Mouse (Mus musculus) limb, embryonic 12.5 days (tissue): ENCODE data around the gene Cfap43. TPM values are rescaled to one million over a fixed set of nuclear protein-coding genes. Genes with fewer than 3 reads are reported as not detected.

Experiments
- ATAC-seq: fragments of 200-750 bp; cut with Nextera tagmentation; 2 replicates; pipeline ENCODE4 v1.8.0; 2017; ENCODE audit warnings: low read depth, moderate TSS enrichment; ENCODE audit not compliant: insufficient number of reproducible peaks, insufficient read depth, low FRiP score, low TSS enrichment
- H3K27ac ChIP-seq: fragments of 300-500 bp; sonication (generic); 2 replicates; pipeline ENCODE4 v1.5.1; 2016; ENCODE audit warnings: mild to moderate bottlenecking, moderate library complexity
- H3K27me3 ChIP-seq: fragments of 300-500 bp; sonication (generic); 2 replicates; pipeline ENCODE4 v1.6.1; 2016; ENCODE audit warnings: mild to moderate bottlenecking, moderate library complexity
- H3K36me3 ChIP-seq: fragments of 300-500 bp; sonication (generic); 2 replicates; pipeline ENCODE4 v1.6.1; 2016; ENCODE audit warnings: mild to moderate bottlenecking, moderate library complexity
- H3K4me1 ChIP-seq: fragments of 300-500 bp; sonication (generic); replicated peaks from 2 replicates; pipeline ENCODE4 v1.6.1; 2016
- H3K4me2 ChIP-seq: fragments of 300-500 bp; sonication (generic); 2 replicates; pipeline ENCODE4 v1.6.1; 2016; ENCODE audit warnings: mild to moderate bottlenecking, moderate library complexity
- H3K4me3 ChIP-seq: fragments of 300-500 bp; sonication (generic); replicated peaks from 2 replicates; pipeline ENCODE4 v1.5.1; 2016; ENCODE audit warnings: mild to moderate bottlenecking
- H3K9ac ChIP-seq: fragments of 300-500 bp; sonication (generic); replicated peaks from 2 replicates; pipeline ENCODE4 v1.6.1; 2016; ENCODE audit warnings: mild to moderate bottlenecking, moderate library complexity
- H3K9me3 ChIP-seq: fragments of 300-500 bp; sonication (generic); 2 replicates; pipeline ENCODE4 v1.6.1; 2016; ENCODE audit warnings: mild to moderate bottlenecking, moderate library complexity
- WGBS: fragments of 180-500 bp; shearing (Covaris S2); methylation state at CpG from one replicate; pipeline ENCODE4 v1.1.7; 2016; 5-methylcytosine and 5-hydroxymethylcytosine counted together
- polyA plus RNA-seq: library from polyadenylated mRNA; unstranded; fragments of >200 nt; fragmentation: Nextera tagmentation; extraction: Ambion mirVana; gene quantifications from 2 replicates; pipeline ENCODE4 v1.2.1, GENCODE M21; 2016

The Cfap43 gene
- polyA plus RNA-seq, 1 experiment from 2014 or later = 0.09 TPM

GRCm38 (mm10) chr19:47934636-47935238 lies 15.7 kb upstream of the Cfap43 start:
- no peak overlapping the region for H3K27ac ChIP-seq

GRCm38 (mm10) chr19:47934146-47934545 lies 15.1 kb upstream of the Cfap43 start:
- no peak overlapping the region for H3K4me2 ChIP-seq
- H3K4me1 ChIP-seq = peaks cover 11% of the 10 kb centered on the region
- H3K9ac ChIP-seq = no peak overlapping the region
- H3K27ac ChIP-seq = no peak overlapping the region
- 93% methylated on average over 8 of the region's 8 CpGs for WGBS
- no peaks in the 10 kb centered on the region for H3K9me3 ChIP-seq
- H3K36me3 ChIP-seq = no peaks in the 10 kb centered on the region
- no peak overlapping the region for H3K4me3 ChIP-seq
- H3K27me3 ChIP-seq = peaks cover 13% of the 10 kb centered on the region
- ATAC-seq = no peak

More at GRCm38 (mm10) chr19:47934636-47935238, 15.7 kb upstream of the Cfap43 start:
- H3K4me3 ChIP-seq = no peak overlapping the region
- 65% methylated on average over 16 of the region's 16 CpGs for WGBS
- H3K9me3 ChIP-seq = no peaks in the 10 kb centered on the region
- peaks cover 11% of the 10 kb centered on the region for H3K4me1 ChIP-seq
- H3K27me3 ChIP-seq = peaks cover 13% of the 10 kb centered on the region
- no peak for ATAC-seq
- H3K4me2 ChIP-seq = no peak overlapping the region
- no peak overlapping the region for H3K9ac ChIP-seq
- H3K36me3 ChIP-seq = no peaks in the 10 kb centered on the region

GRCm38 (mm10) chr19:47931982-47932638 lies 13.0 kb upstream of the Cfap43 start:
- H3K4me1 ChIP-seq = 0 out of 2 replicates have a peak, but pooled peaks cover 4% of the 10 kb centered on the region
- no peak overlapping the region for H3K4me2 ChIP-seq
- 44% methylated on average over 7 of the region's 7 CpGs for WGBS
- no peaks in the 10 kb centered on the region for H3K36me3 ChIP-seq
- no peak; the same call in 1 of the 2 replicates for ATAC-seq
- H3K9ac ChIP-seq = no peak overlapping the region
- no peaks in the 10 kb centered on the region for H3K9me3 ChIP-seq
- H3K27me3 ChIP-seq = no peaks in the 10 kb centered on the region
- no peak overlapping the region for H3K4me3 ChIP-seq
- no peak overlapping the region for H3K27ac ChIP-seq

GRCm38 (mm10) chr19:47929043-47929442 lies 10.0 kb upstream of the Cfap43 start:
- Histone ChIP-seq H3K9ac (no peak overlapping the region), H3K4me1 (0 out of 2 replicates have a peak, but pooled peaks cover 4% of the 10 kb centered on the region), H3K27me3 (no peaks in the 10 kb centered on the region), H3K4me3 (no peak overlapping the region), H3K9me3 (0 out of 2 replicates have a peak, but pooled peaks cover 5% of the 10 kb centered on the region), H3K27ac (no peak overlapping the region), H3K36me3 (no peaks in the 10 kb centered on the region), H3K4me2 (no peak overlapping the region)
- 76% methylated on average over 4 of the region's 4 CpGs for WGBS
- ATAC-seq = no peak

GRCm38 (mm10) chr19:47927032-47927431 lies 7.9 kb upstream of the Cfap43 start:
- no peak overlapping the region for H3K27ac ChIP-seq
- no peak overlapping the region for H3K4me3 ChIP-seq
- ATAC-seq = no peak
- no peaks in the 10 kb centered on the region for H3K36me3 ChIP-seq
- H3K27me3 ChIP-seq = no peaks in the 10 kb centered on the region
- 0 out of 2 replicates have a peak, but pooled peaks cover 4% of the 10 kb centered on the region for H3K4me1 ChIP-seq
- H3K4me2 ChIP-seq = no peak overlapping the region
- WGBS = 95% methylated on average over 2 of the region's 2 CpGs
- 0 out of 2 replicates have a peak, but pooled peaks cover 5% of the 10 kb centered on the region for H3K9me3 ChIP-seq
- H3K9ac ChIP-seq = no peak overlapping the region

- 79% methylated on average over 7 of the region's 7 CpGs for WGBS
- Histone ChIP-seq H3K36me3 (no peaks in the 10 kb centered on the region), H3K9ac (no peak overlapping the region), H3K4me3 (no peak overlapping the region), H3K4me1 (0 out of 2 replicates have a peak, but pooled peaks cover 1% of the 10 kb centered on the region), H3K4me2 (no peak overlapping the region), H3K27ac (no peak overlapping the region), H3K27me3 (no peaks in the 10 kb centered on the region), H3K9me3 (0 out of 2 replicates have a peak, but pooled peaks cover 5% of the 10 kb centered on the region)
- no peak for ATAC-seq
These were observed 6.7 kb upstream of the Cfap43 start for GRCm38 (mm10) chr19:47925819-47926218.

- peak overlapping the region; percentile 95 for H3K27ac ChIP-seq
- H3K36me3 ChIP-seq = no peaks in the 10 kb centered on the region
- H3K9me3 ChIP-seq = no peaks in the 10 kb centered on the region
- peaks cover 39% of the 10 kb centered on the region for H3K4me1 ChIP-seq
- WGBS = 5% methylated on average over 8 of the region's 8 CpGs
- no peaks in the 10 kb centered on the region for H3K27me3 ChIP-seq
- peak overlapping the region; percentile 79 for H3K4me2 ChIP-seq
- 0 out of 2 replicates have a peak overlapping the region, but pooled peaks have one; percentile 89 for H3K9ac ChIP-seq
- ATAC-seq = no peak
- H3K4me3 ChIP-seq = peak overlapping the region; percentile 79
These were observed 884 bp upstream of the Cfap43 start for GRCm38 (mm10) chr19:47919966-47920375.

- no peaks in the 10 kb centered on the region for H3K9me3 ChIP-seq
- 0 out of 2 replicates have a peak, but pooled peaks have one; percentile 15 for ATAC-seq
- peaks cover 44% of the 10 kb centered on the region for H3K4me1 ChIP-seq
- peak overlapping the region; percentile 89 for H3K9ac ChIP-seq
- H3K4me3 ChIP-seq = peak overlapping the region; percentile 79
- H3K27me3 ChIP-seq = no peaks in the 10 kb centered on the region
- peak overlapping the region; percentile 95 for H3K27ac ChIP-seq
- peak overlapping the region; percentile 79 for H3K4me2 ChIP-seq
- WGBS = under 1% methylated on average over 29 of the region's 29 CpGs
- 0 out of 2 replicates have a peak, but pooled peaks cover 5% of the 10 kb centered on the region for H3K36me3 ChIP-seq
These were observed 509 bp downstream of the Cfap43 start for GRCm38 (mm10) chr19:47918455-47919101.

- 19% methylated on average over 9 of the region's 9 CpGs for WGBS
- peaks cover 48% of the 10 kb centered on the region for H3K4me1 ChIP-seq
- 0 out of 2 replicates have a peak, but pooled peaks cover 5% of the 10 kb centered on the region for H3K36me3 ChIP-seq
- no peaks in the 10 kb centered on the region for H3K27me3 ChIP-seq
- no peaks in the 10 kb centered on the region for H3K9me3 ChIP-seq
- H3K27ac ChIP-seq = peak overlapping the region; percentile 95
- peak overlapping the region; percentile 79 for H3K4me3 ChIP-seq
- ATAC-seq = no peak
- peak overlapping the region; percentile 89 for H3K9ac ChIP-seq
- H3K4me2 ChIP-seq = peak overlapping the region; percentile 79
These were observed 1.1 kb downstream of the Cfap43 start for GRCm38 (mm10) chr19:47918016-47918415.

GRCm38 (mm10) chr19:47917396-47917795 lies 1.7 kb downstream of the Cfap43 start:
- Histone ChIP-seq H3K4me3 (peak overlapping the region; percentile 79), H3K36me3 (0 out of 2 replicates have a peak, but pooled peaks cover 5% of the 10 kb centered on the region), H3K9me3 (no peaks in the 10 kb centered on the region), H3K4me2 (peak overlapping the region; percentile 79), H3K4me1 (peaks cover 48% of the 10 kb centered on the region), H3K9ac (peak overlapping the region; percentile 89; the same call in 1 of the 2 replicates), H3K27ac (no peak overlapping the region), H3K27me3 (no peaks in the 10 kb centered on the region)
- ATAC-seq = no peak
- WGBS = 24% methylated on average over 4 of the region's 4 CpGs

- no peak for ATAC-seq
- Histone ChIP-seq H3K9me3 (no peaks in the 10 kb centered on the region), H3K4me3 (no peak overlapping the region), H3K4me2 (no peak overlapping the region), H3K27me3 (no peaks in the 10 kb centered on the region), H3K36me3 (peaks cover 20% of the 10 kb centered on the region), H3K27ac (no peak overlapping the region), H3K4me1 (peaks cover 54% of the 10 kb centered on the region), H3K9ac (no peak overlapping the region)
- 93% methylated on average over 4 of the region's 4 CpGs for WGBS
These were observed 3.8 kb downstream of the Cfap43 start for GRCm38 (mm10) chr19:47915251-47915650.
